Mouse (Mus musculus): Measurements from ENCODE around the gene Hmgcl. TPM values are rescaled to one million over a fixed set of nuclear protein-coding genes. Genes with fewer than 3 reads are reported as not detected.

Hmgcl gene
- polyA plus RNA-seq, 1 experiment from 2014 or later: 97.5 TPM

GRCm38 (mm10) chr4:135961709-135962108 lies 15.5 kb downstream of the Hmgcl start:
- Histone ChIP-seq H3K9ac (ENCODE audit: low read length) (no peak overlapping the region), H3K4me3 (replicated peaks; ENCODE audit: low read length) (no peak overlapping the region), H3K27me3 (ENCODE audit: control insufficient read depth, insufficient read depth, low read length) (no peaks in the 10 kb centered on the region), H3K4me1 (ENCODE audit: control insufficient read depth, insufficient read depth, low read length) (peaks cover 17% of the 10 kb centered on the region), H3K9me3 (replicated peaks; ENCODE audit: control insufficient read depth, low read length) (no peaks in the 10 kb centered on the region), H3K27ac (ENCODE audit: low read length) (no peak overlapping the region), H3K4me2 (ENCODE audit: low read depth, low read length) (no peak overlapping the region), H3K36me3 (ENCODE audit: control insufficient read depth, insufficient read depth, low read length) (peaks cover 16% of the 10 kb centered on the region)
- ATAC-seq (ENCODE audit: insufficient read depth, low FRiP score): no peak
- 91% methylated on average over 5 of the region's 5 CpGs for WGBS

GRCm38 (mm10) chr4:135962198-135962597 lies 15.9 kb downstream of the Hmgcl start:
- H3K4me3 ChIP-seq (replicated peaks; ENCODE audit: low read length): no peak overlapping the region
- peaks cover 17% of the 10 kb centered on the region for H3K4me1 ChIP-seq (ENCODE audit: control insufficient read depth, insufficient read depth, low read length)
- ATAC-seq (ENCODE audit: insufficient read depth, low FRiP score): no peak
- WGBS: 90% methylated on average over 7 of the region's 7 CpGs
- H3K9ac ChIP-seq (ENCODE audit: low read length): no peak overlapping the region; the same call in 1 of the 2 replicates
- peaks cover 21% of the 10 kb centered on the region for H3K36me3 ChIP-seq (ENCODE audit: control insufficient read depth, insufficient read depth, low read length)
- 0 out of 2 replicates have a peak overlapping the region, but pooled peaks have one; percentile 94 for H3K27ac ChIP-seq (ENCODE audit: low read length)
- H3K27me3 ChIP-seq (ENCODE audit: control insufficient read depth, insufficient read depth, low read length): no peaks in the 10 kb centered on the region
- H3K9me3 ChIP-seq (replicated peaks; ENCODE audit: control insufficient read depth, low read length): no peaks in the 10 kb centered on the region
- no peak overlapping the region for H3K4me2 ChIP-seq (ENCODE audit: low read depth, low read length)

GRCm38 (mm10) chr4:135962946-135963345 lies 16.7 kb downstream of the Hmgcl start:
- 5% methylated on average over 15 of the region's 15 CpGs for WGBS
- Histone ChIP-seq H3K9ac (ENCODE audit: low read length) (peak overlapping the region; percentile 88), H3K4me3 (replicated peaks; ENCODE audit: low read length) (peak overlapping the region; percentile 79), H3K4me2 (ENCODE audit: low read depth, low read length) (peak overlapping the region; percentile 71), H3K4me1 (ENCODE audit: control insufficient read depth, insufficient read depth, low read length) (peaks cover 17% of the 10 kb centered on the region), H3K27ac (ENCODE audit: low read length) (peak overlapping the region; percentile 94), H3K27me3 (ENCODE audit: control insufficient read depth, insufficient read depth, low read length) (no peaks in the 10 kb centered on the region), H3K36me3 (ENCODE audit: control insufficient read depth, insufficient read depth, low read length) (peaks cover 26% of the 10 kb centered on the region), H3K9me3 (replicated peaks; ENCODE audit: control insufficient read depth, low read length) (no peaks in the 10 kb centered on the region)
- no peak for ATAC-seq (ENCODE audit: insufficient read depth, low FRiP score)

- H3K36me3 ChIP-seq (ENCODE audit: control insufficient read depth, insufficient read depth, low read length): peaks cover 26% of the 10 kb centered on the region
- peak within 1 kb of the TSS; percentile 88 for H3K9ac ChIP-seq (ENCODE audit: low read length)
- H3K27ac ChIP-seq (ENCODE audit: low read length): peak within 1 kb of the TSS; percentile 94
- H3K4me1 ChIP-seq (ENCODE audit: control insufficient read depth, insufficient read depth, low read length): peaks cover 17% of the 10 kb centered on the region
- peak within 1 kb of the TSS; percentile 79 for H3K4me3 ChIP-seq (replicated peaks; ENCODE audit: low read length)
- H3K4me2 ChIP-seq (ENCODE audit: low read depth, low read length): peak within 1 kb of the TSS; percentile 84
- H3K27me3 ChIP-seq (ENCODE audit: control insufficient read depth, insufficient read depth, low read length): no peaks in the 10 kb centered on the region
- under 1% methylated on average over 56 of the region's 56 CpGs for WGBS
- peak; percentile 91 for ATAC-seq (ENCODE audit: insufficient read depth, low FRiP score)
- H3K9me3 ChIP-seq (replicated peaks; ENCODE audit: control insufficient read depth, low read length): no peaks in the 10 kb centered on the region
Observed at GRCm38 (mm10) chr4:135963457-135964193, 17.4 kb downstream of the Hmgcl start, which contains the start of gene Gale. Gene Gale (plus strand): TSS chr4:135963727.

- Histone ChIP-seq H3K4me2 (ENCODE audit: low read depth, low read length) (peak overlapping the region; percentile 84), H3K27me3 (ENCODE audit: control insufficient read depth, insufficient read depth, low read length) (no peaks in the 10 kb centered on the region), H3K4me3 (replicated peaks; ENCODE audit: low read length) (peak overlapping the region; percentile 79), H3K4me1 (ENCODE audit: control insufficient read depth, insufficient read depth, low read length) (peaks cover 17% of the 10 kb centered on the region), H3K27ac (ENCODE audit: low read length) (peak overlapping the region; percentile 91), H3K36me3 (ENCODE audit: control insufficient read depth, insufficient read depth, low read length) (peaks cover 27% of the 10 kb centered on the region), H3K9me3 (replicated peaks; ENCODE audit: control insufficient read depth, low read length) (no peaks in the 10 kb centered on the region), H3K9ac (ENCODE audit: low read length) (peak overlapping the region; percentile 83)
- ATAC-seq (ENCODE audit: insufficient read depth, low FRiP score): peak; percentile 76
- WGBS: 3% methylated on average over 12 of the region's 12 CpGs
Observed at GRCm38 (mm10) chr4:135964426-135964825, 18.2 kb downstream of the Hmgcl start.

- peaks cover 17% of the 10 kb centered on the region for H3K4me1 ChIP-seq (ENCODE audit: control insufficient read depth, insufficient read depth, low read length)
- no peak for ATAC-seq (ENCODE audit: insufficient read depth, low FRiP score)
- H3K27me3 ChIP-seq (ENCODE audit: control insufficient read depth, insufficient read depth, low read length): no peaks in the 10 kb centered on the region
- peaks cover 29% of the 10 kb centered on the region for H3K36me3 ChIP-seq (ENCODE audit: control insufficient read depth, insufficient read depth, low read length)
- H3K9ac ChIP-seq (ENCODE audit: low read length): peak overlapping the region; percentile 83
- WGBS: 80% methylated on average over 9 of the region's 9 CpGs
- no peaks in the 10 kb centered on the region for H3K9me3 ChIP-seq (replicated peaks; ENCODE audit: control insufficient read depth, low read length)
- peak overlapping the region; percentile 84; the same call in 1 of the 2 replicates for H3K4me2 ChIP-seq (ENCODE audit: low read depth, low read length)
- peak overlapping the region; percentile 79 for H3K4me3 ChIP-seq (replicated peaks; ENCODE audit: low read length)
- peak overlapping the region; percentile 91 for H3K27ac ChIP-seq (ENCODE audit: low read length)
Observed at GRCm38 (mm10) chr4:135965113-135965512, 18.9 kb downstream of the Hmgcl start.

- Histone ChIP-seq H3K4me2 (ENCODE audit: low read depth, low read length) (no peak overlapping the region), H3K27me3 (ENCODE audit: control insufficient read depth, insufficient read depth, low read length) (no peaks in the 10 kb centered on the region), H3K9ac (ENCODE audit: low read length) (no peak overlapping the region), H3K4me1 (ENCODE audit: control insufficient read depth, insufficient read depth, low read length) (peaks cover 19% of the 10 kb centered on the region), H3K9me3 (replicated peaks; ENCODE audit: control insufficient read depth, low read length) (no peaks in the 10 kb centered on the region), H3K4me3 (replicated peaks; ENCODE audit: low read length) (no peak overlapping the region), H3K36me3 (ENCODE audit: control insufficient read depth, insufficient read depth, low read length) (peaks cover 29% of the 10 kb centered on the region), H3K27ac (ENCODE audit: low read length) (no peak overlapping the region)
- 90% methylated on average over 16 of the region's 16 CpGs for WGBS
- ATAC-seq (ENCODE audit: insufficient read depth, low FRiP score): no peak
Observed at GRCm38 (mm10) chr4:135966283-135966682, 20.0 kb downstream of the Hmgcl start.

GRCm38 (mm10) chr4:135967086-135967760 lies 21.0 kb downstream of the Hmgcl start:
- Histone ChIP-seq H3K4me1 (ENCODE audit: control insufficient read depth, insufficient read depth, low read length) (peaks cover 26% of the 10 kb centered on the region), H3K27ac (ENCODE audit: low read length) (no peak overlapping the region), H3K36me3 (ENCODE audit: control insufficient read depth, insufficient read depth, low read length) (peaks cover 29% of the 10 kb centered on the region), H3K4me3 (replicated peaks; ENCODE audit: low read length) (no peak overlapping the region), H3K27me3 (ENCODE audit: control insufficient read depth, insufficient read depth, low read length) (no peaks in the 10 kb centered on the region), H3K9ac (ENCODE audit: low read length) (no peak overlapping the region), H3K9me3 (replicated peaks; ENCODE audit: control insufficient read depth, low read length) (no peaks in the 10 kb centered on the region), H3K4me2 (ENCODE audit: low read depth, low read length) (no peak overlapping the region)
- WGBS: 86% methylated on average over 18 of the region's 18 CpGs
- no peak for ATAC-seq (ENCODE audit: insufficient read depth, low FRiP score)

GRCm38 (mm10) chr4:135968271-135968869 lies 22.1 kb downstream of the Hmgcl start:
- no peak overlapping the region for H3K4me3 ChIP-seq (replicated peaks; ENCODE audit: low read length)
- peaks cover 29% of the 10 kb centered on the region for H3K36me3 ChIP-seq (ENCODE audit: control insufficient read depth, insufficient read depth, low read length)
- H3K4me2 ChIP-seq (ENCODE audit: low read depth, low read length): no peak overlapping the region
- no peaks in the 10 kb centered on the region for H3K9me3 ChIP-seq (replicated peaks; ENCODE audit: control insufficient read depth, low read length)
- ATAC-seq (ENCODE audit: insufficient read depth, low FRiP score): no peak
- peaks cover 23% of the 10 kb centered on the region for H3K4me1 ChIP-seq (ENCODE audit: control insufficient read depth, insufficient read depth, low read length)
- 59% methylated on average over 19 of the region's 19 CpGs for WGBS
- no peaks in the 10 kb centered on the region for H3K27me3 ChIP-seq (ENCODE audit: control insufficient read depth, insufficient read depth, low read length)
- H3K27ac ChIP-seq (ENCODE audit: low read length): no peak overlapping the region
- H3K9ac ChIP-seq (ENCODE audit: low read length): no peak overlapping the region

All from stomach, embryonic 16.5 days (tissue).